ENCODE assay signal across 37 mouse cellular contexts in genomic region chr14:7923635-7924034, GRCm38 (mm10). TPM values are rescaled to one million over a fixed set of nuclear protein-coding genes. Genes with fewer than 3 reads are reported as not detected.
"Had no signal": no experiment of that assay in that cellular context is flagged by ENCODE, and none has a peak within 500 bp of the region (broad histone marks: within the 10 kb centered on the region; RNA-seq: fewer than 3 reads in every experiment).

No protein-coding gene starts in this region.

- DNase-seq: gastrocnemius, adult 2 months; gastrocnemius, postnatal 10 days; gastrocnemius, postnatal 25 days; heart, adult 11 months; heart, adult 2 months; heart, postnatal 10 days; heart, postnatal 4 days; kidney, adult 18-20 months; kidney, adult 8-10 months; kidney, postnatal 14 days; kidney, postnatal 36 days; layer of hippocampus, adult 9-11 months; layer of hippocampus, postnatal 36 days; left cerebral cortex, postnatal 4 days had no signal

- H3K4me3 ChIP-seq: gastrocnemius, adult 2 months; heart, adult 2 months; hindbrain, embryonic 13.5 days; hindbrain, embryonic 15.5 days; liver, embryonic 12.5 days had no signal

- H3K4me1 ChIP-seq: hindbrain, embryonic 13.5 days; hindbrain, embryonic 15.5 days had no signal

- H3K27me3 ChIP-seq: hindbrain, embryonic 13.5 days; hindbrain, embryonic 15.5 days; liver, embryonic 12.5 days had no signal

- H3K27ac ChIP-seq: gastrocnemius, adult 2 months; heart, adult 2 months; hindbrain, embryonic 13.5 days; hindbrain, embryonic 15.5 days; hindbrain, postnatal 0 days; kidney, postnatal 0 days; liver, embryonic 12.5 days; liver, embryonic 14.5 days had no signal

- H3K9ac ChIP-seq: hindbrain, embryonic 13.5 days; hindbrain, embryonic 15.5 days; liver, embryonic 12.5 days; liver, embryonic 14.5 days had no signal

- ATAC-seq: hindbrain, postnatal 0 days; intestine, postnatal 0 days; liver, embryonic 12.5 days had no signal

- H3K9me3 ChIP-seq: hindbrain, embryonic 13.5 days; hindbrain, embryonic 15.5 days; liver, embryonic 12.5 days had no signal

- H3K4me2 ChIP-seq: heart, embryonic 11.5 days; hindbrain, embryonic 13.5 days; hindbrain, embryonic 15.5 days; liver, embryonic 12.5 days had no signal

RNA-seq across cellular contexts. Expression of gene Gm45521, which starts 33.5 kb away (rescaled TPM):
- total RNA-seq: gastrocnemius, adult 2 months; gastrocnemius, postnatal 10 days; gastrocnemius, postnatal 25 days; gastrocnemius, postnatal 4 days; heart, adult 2 months; heart, postnatal 10 days; heart, postnatal 25 days; heart, postnatal 4 days; hindbrain, postnatal 0 days; layer of hippocampus, adult 18-20 months; layer of hippocampus, postnatal 14 days; layer of hippocampus, postnatal 36 days; left cerebral cortex, adult 18-20 months; left cerebral cortex, postnatal 25 days; left cerebral cortex, postnatal 4 days; liver, adult 2 months had no signal
- polyA plus RNA-seq: heart, adult 2 months; heart, embryonic 14.5 days; heart, embryonic 16.5 days; hindbrain, embryonic 11.5 days; hindbrain, embryonic 15.5 days; intestine, embryonic 14.5 days; intestine, postnatal 0 days; kidney, embryonic 14.5 days; kidney, postnatal 0 days; large intestine, adult 2 months; limb, embryonic 14.5 days; liver, adult 2 months; liver, embryonic 12.5 days; liver, embryonic 14.5 days; liver, embryonic 16.5 days had no signal
